Mouse (Mus musculus): ENCODE data around the gene Ccnb3. TPM values are rescaled to one million over a fixed set of nuclear protein-coding genes. Genes with fewer than 3 reads are reported as not detected.
"Not testable (repeated sequence)": the region's sequence is repeated elsewhere in the genome, so short reads cannot be mapped to it uniquely, and the experiment has no call there.

Gene Ccnb3
- not detected for total RNA-seq (2018; cell fraction: chromatin; rRNA removed)
- total RNA-seq (2018; cell fraction: cytosol; rRNA removed): not detected
- total RNA-seq (2018; cell fraction: nucleus; rRNA removed): not detected
- polyA plus RNA-seq (2018): not detected in 3 replicates

- H3K36me3 ChIP-seq (ENCODE audit: inconsistent target): no peaks in the 10 kb centered on the region
- 84% methylated on average over 10 of the region's 19 CpGs for WGBS (ENCODE audit: missing documents)
- no peak within 1 kb of the TSS for H3K4me3 ChIP-seq (ENCODE audit: inconsistent target)
- no peak within 1 kb of the TSS for H3K27ac ChIP-seq
- H3K79me2 ChIP-seq (ENCODE audit: inconsistent target): no peaks in the 10 kb centered on the region
Measured at GRCm38 (mm10) chrX:7041519-7041918, at the start of gene Ccnb3. TSS of gene Ccnb3 (minus strand) at chrX:7041619.

DNA sequence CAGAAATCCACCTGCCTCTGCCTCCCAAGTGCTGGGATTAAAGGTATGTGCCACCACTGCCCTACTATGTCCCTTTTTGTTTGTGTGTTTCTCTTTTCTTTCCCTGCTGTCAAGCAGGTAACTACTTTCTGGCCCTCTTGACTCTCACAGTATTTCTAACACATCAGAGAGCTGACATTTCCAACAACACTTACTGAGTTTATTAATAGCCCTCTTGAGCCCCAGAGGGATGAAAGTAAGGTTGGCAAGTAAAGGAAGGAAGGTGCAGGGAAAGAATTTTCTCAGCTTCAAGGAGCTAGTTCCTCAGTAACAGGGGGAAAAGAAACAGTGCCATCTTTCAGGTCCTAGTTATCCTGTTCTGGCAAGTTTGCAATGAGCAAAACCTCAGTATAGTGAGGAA, 48.9 kb upstream of the Ccnb3 start:
- H3K79me2 ChIP-seq (ENCODE audit: inconsistent target): no peaks in the 10 kb centered on the region

GRCm38 (mm10) chrX:7085878-7086277, 44.5 kb upstream of the Ccnb3 start:
- Histone ChIP-seq H3K4me3 (ENCODE audit: inconsistent target) (no peak overlapping the region), H3K27ac (no peak overlapping the region), H3K36me3 (ENCODE audit: inconsistent target) (no peaks in the 10 kb centered on the region), H3K79me2 (ENCODE audit: inconsistent target) (no peaks in the 10 kb centered on the region)
- 40% methylated on average over 1 of the region's 1 CpGs for whole genome bisulfite sequencing (ENCODE audit: missing documents)

More for the DNA sequence above, 48.9 kb upstream of the Ccnb3 start:
- Histone ChIP-seq H3K4me3 (ENCODE audit: inconsistent target) (no peak overlapping the region), H3K27ac (no peak overlapping the region), H3K36me3 (ENCODE audit: inconsistent target) (no peaks in the 10 kb centered on the region)

- H3K4me3 ChIP-seq (ENCODE audit: inconsistent target): no peak overlapping the region
- H3K36me3 ChIP-seq (ENCODE audit: inconsistent target): no peaks in the 10 kb centered on the region
- H3K79me2 ChIP-seq (ENCODE audit: inconsistent target): no peaks in the 10 kb centered on the region
- no peak overlapping the region for H3K27ac ChIP-seq
- 94% methylated on average over 6 of the region's 6 CpGs for WGBS (ENCODE audit: missing documents)
Measured at GRCm38 (mm10) chrX:7079820-7080429, 38.5 kb upstream of the Ccnb3 start.

- 90% methylated on average over 2 of the region's 2 CpGs for WGBS (ENCODE audit: missing documents)
- H3K27ac ChIP-seq: no peak overlapping the region
Measured at GRCm38 (mm10) chrX:7068002-7068401, 26.6 kb upstream of the Ccnb3 start.

GRCm38 (mm10) chrX:7067219-7067618, 25.8 kb upstream of the Ccnb3 start, which contains the start of gene Akap4:
TSS of gene Akap4 (plus strand) at chrX:7067519.
- 100% methylated on average over 1 of the region's 1 CpGs for WGBS (ENCODE audit: missing documents)
- Histone ChIP-seq H3K4me3 (ENCODE audit: inconsistent target) (no peak within 1 kb of the TSS), H3K79me2 (ENCODE audit: inconsistent target) (no peaks in the 10 kb centered on the region), H3K27ac (no peak within 1 kb of the TSS), H3K36me3 (ENCODE audit: inconsistent target) (no peaks in the 10 kb centered on the region)

More at GRCm38 (mm10) chrX:7068002-7068401, 26.6 kb upstream of the Ccnb3 start:
- Histone ChIP-seq H3K36me3 (ENCODE audit: inconsistent target) (no peaks in the 10 kb centered on the region), H3K4me3 (ENCODE audit: inconsistent target) (no peak overlapping the region), H3K79me2 (ENCODE audit: inconsistent target) (no peaks in the 10 kb centered on the region)

DNA sequence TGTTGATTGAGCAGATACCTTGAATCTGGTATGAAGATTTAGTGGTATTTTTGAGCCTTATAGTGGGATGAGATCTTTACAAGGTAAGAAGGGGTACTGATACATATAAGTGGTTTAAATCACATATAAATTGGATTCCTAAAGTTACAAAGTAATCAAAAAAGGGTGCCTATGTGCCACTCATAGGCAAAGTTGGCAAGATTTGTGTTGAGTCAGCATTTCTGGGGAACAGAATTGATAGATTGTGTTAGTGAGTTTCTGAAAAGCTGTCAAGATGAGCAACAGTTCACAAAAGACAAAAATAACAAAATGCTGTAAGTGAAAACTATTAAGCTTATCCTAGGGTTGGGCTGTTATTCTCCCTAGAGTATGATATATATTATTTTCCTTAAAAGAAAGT, 22.7 kb upstream of the Ccnb3 start:
- no peaks in the 10 kb centered on the region for H3K79me2 ChIP-seq (ENCODE audit: inconsistent target)
- no peak overlapping the region for H3K27ac ChIP-seq
- no peak overlapping the region for H3K4me3 ChIP-seq (ENCODE audit: inconsistent target)
- no peaks in the 10 kb centered on the region for H3K36me3 ChIP-seq (ENCODE audit: inconsistent target)

DNA sequence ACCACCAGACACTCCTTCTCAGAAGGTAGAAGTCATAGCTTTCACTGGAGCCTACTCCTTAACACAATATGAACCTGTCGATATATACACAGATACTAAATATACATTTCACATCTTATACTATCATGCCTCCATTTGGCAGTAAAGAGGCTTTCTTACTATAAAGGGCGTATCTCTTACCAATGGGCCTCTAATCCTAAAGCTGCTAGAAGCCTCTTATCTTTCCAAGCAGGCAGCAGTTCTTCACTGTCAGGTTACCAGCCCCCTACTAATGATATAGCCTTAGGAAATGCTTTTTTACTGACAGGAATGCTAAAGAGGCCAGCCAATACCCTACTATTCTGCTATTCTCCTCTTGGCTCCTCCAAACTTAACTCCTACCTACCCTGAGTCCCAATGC, 16.2 kb upstream of the Ccnb3 start:
- Histone ChIP-seq H3K27ac (no peak overlapping the region), H3K36me3 (ENCODE audit: inconsistent target) (no peaks in the 10 kb centered on the region)
- 93% methylated on average over 2 of the region's 2 CpGs for WGBS (ENCODE audit: missing documents)

GRCm38 (mm10) chrX:7057056-7057455, 15.6 kb upstream of the Ccnb3 start:
- no peak overlapping the region for H3K27ac ChIP-seq
- no peaks in the 10 kb centered on the region for H3K79me2 ChIP-seq (ENCODE audit: inconsistent target)
- H3K36me3 ChIP-seq (ENCODE audit: inconsistent target): no peaks in the 10 kb centered on the region
- no peak overlapping the region for H3K4me3 ChIP-seq (ENCODE audit: inconsistent target)

More for the DNA sequence above, 16.2 kb upstream of the Ccnb3 start:
- no peaks in the 10 kb centered on the region for H3K79me2 ChIP-seq (ENCODE audit: inconsistent target)
- H3K4me3 ChIP-seq (ENCODE audit: inconsistent target): no peak overlapping the region

DNA sequence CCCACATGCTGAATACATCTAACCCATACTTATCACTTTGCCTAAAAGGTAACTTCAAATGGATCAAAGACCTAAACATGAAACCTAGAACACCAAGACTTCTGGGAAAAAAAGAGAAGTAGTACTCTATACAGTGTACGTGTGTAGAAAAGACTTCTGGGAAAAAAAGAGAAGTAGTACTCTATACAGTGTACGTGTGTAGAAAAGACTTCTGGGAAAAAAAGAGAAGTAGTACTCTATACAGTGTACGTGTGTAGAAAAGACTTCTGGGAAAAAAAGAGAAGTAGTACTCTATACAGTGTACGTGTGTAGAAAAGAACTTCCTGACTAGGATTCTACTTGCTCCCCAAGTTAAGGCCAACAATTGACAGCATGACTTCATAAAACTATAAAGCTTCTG, 57.5 kb downstream of the Ccnb3 start:
- not testable (repeated sequence) for H3K4me3 ChIP-seq (ENCODE audit: inconsistent target); H3K79me2 ChIP-seq (ENCODE audit: inconsistent target); H3K27ac ChIP-seq; H3K36me3 ChIP-seq (ENCODE audit: inconsistent target)
- WGBS (ENCODE audit: missing documents): 63% methylated on average over 1 of the region's 4 CpGs

DNA sequence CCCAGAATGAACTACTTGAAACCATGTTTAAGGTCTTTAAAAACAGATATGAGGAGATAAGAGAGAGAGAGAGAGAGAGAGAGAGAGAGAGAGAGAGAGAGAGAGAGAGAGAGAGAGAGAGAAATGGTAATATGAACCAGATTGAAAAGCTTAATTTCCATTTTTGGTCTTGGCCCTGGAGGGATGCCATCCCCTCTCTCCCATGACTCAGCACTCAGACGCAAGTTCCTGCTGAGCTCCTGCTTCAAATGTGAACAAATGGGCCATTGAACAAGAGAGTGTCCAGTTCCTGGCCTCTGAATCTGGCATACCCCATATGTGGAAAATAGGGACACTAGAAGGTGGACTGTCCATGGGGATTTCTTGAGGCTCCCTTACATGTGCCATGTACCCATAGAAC, 69.5 kb downstream of the Ccnb3 start:
- no peaks in the 10 kb centered on the region for H3K79me2 ChIP-seq (ENCODE audit: inconsistent target)
- no peaks in the 10 kb centered on the region for H3K36me3 ChIP-seq (ENCODE audit: inconsistent target)
- WGBS (ENCODE audit: missing documents): 7% methylated on average over 1 of the region's 1 CpGs
- H3K4me3 ChIP-seq (ENCODE audit: inconsistent target): no peak overlapping the region
- no peak overlapping the region for H3K27ac ChIP-seq

GRCm38 (mm10) chrX:6968598-6968997, 72.8 kb downstream of the Ccnb3 start:
- Histone ChIP-seq H3K27ac (no peak overlapping the region), H3K79me2 (ENCODE audit: inconsistent target) (no peaks in the 10 kb centered on the region), H3K4me3 (ENCODE audit: inconsistent target) (no peak overlapping the region), H3K36me3 (ENCODE audit: inconsistent target) (no peaks in the 10 kb centered on the region)
- WGBS (ENCODE audit: missing documents): 62% methylated on average over 3 of the region's 3 CpGs

Other genes with a start within 250 kb of the Ccnb3 start
- not detected in 3 replicates for gene Akap4, start 25.9 kb upstream of the Ccnb3 start, polyA plus RNA-seq (2018)

Data from macrophage (primary cell).